Mouse (Mus musculus) lung, postnatal 25 days (tissue): ENCODE data around the gene Zfp827.
A peak's percentile ranks its signal among the peaks of the same experiment; 100 is the strongest.

Source experiments
- DNase-seq: peaks from one replicate; pipeline ENCODE4 v3.0.0; 2022; ENCODE audit warnings: low spot score

Gene Zfp827

DNA sequence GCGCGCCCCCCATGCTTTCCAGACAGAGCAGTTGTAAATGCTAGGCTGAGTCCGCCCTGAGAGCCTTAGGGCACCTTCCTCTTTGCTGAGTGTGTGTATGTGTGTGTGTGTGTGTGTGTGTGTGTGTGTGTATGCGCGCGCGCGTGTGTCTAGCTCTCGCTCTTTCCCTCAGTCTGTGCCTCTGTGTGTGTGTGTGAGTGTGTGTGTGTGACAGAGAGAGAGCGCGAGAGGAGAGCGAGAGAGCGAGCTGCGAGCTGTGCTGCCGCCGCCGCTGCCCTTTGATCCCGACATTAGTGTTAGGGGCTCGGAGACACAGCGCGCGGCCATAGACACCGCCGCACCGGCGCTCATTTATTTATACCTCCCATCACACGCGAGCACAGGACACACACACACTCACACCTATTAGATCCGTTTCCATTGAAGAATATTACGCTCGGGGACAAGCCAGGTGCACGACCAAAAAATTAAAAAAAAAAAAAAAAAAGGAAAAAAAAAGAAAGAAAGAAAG is at the start of gene Zfp827:
Gene Zfp827 (plus strand): TSS at position 461 of the 511 bp plus-strand sequence.
- DNase-seq, result peak; percentile 75

DNA sequence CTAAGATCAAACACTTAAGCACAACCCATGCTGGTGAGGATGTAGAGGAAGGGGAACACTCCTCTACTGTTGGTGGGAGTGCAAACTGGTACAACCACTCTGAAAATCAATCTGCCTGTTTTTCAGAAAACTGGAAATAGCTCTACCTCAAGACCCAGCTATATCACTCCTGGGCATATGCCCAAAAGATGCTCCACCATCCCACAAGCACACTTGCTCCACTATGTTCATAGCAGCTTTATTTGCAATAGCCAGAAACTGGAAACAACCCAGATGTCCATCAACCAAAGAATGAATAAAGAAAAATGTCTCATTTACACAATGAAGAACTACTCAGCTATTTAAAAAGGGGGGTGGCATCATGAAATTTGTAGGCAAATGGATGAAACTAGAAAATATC is 23.9 kb upstream of the Zfp827 start:
- no peak for DNase-seq

DNA sequence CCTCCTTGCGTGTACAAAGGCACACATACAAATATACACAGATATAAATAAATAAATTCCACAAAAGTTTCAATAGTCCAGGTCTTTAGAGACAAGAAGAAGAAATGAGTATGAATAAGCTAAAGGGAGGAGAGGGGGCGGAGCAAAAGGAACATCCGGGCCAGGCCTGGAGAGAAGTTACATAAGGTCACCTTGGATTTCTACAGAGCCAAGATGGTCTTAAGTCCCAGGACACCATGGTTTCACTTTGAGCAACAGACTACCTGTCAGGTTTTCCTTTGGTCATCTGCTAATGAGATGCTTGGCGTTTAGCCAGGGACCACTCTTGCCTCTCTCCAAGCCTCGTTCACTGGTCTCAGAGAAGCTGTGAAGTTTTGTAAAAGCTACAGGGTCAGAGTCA is 13.2 kb upstream of the Zfp827 start:
- DNase-seq, result no peak

DNA sequence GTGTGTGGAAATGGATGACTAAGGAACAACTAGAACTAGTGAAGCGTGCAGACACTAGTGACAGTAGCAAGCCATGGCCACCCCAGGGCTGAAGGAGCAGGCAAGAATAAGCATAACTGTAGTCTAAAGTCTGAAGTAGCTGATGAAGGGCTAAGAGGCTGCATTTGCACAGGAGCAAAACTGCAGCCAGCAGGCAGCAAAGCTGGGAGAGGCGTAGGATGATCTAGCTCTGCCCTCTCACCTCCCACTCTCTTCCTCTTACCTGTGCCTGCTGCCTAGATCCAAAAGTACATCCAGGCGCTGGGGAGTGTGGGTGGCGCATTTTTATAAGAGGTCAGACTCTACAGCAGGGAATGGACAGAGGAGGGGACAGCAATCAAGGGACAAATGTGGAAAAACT is 12.2 kb upstream of the Zfp827 start:
- no peak for DNase-seq

DNA sequence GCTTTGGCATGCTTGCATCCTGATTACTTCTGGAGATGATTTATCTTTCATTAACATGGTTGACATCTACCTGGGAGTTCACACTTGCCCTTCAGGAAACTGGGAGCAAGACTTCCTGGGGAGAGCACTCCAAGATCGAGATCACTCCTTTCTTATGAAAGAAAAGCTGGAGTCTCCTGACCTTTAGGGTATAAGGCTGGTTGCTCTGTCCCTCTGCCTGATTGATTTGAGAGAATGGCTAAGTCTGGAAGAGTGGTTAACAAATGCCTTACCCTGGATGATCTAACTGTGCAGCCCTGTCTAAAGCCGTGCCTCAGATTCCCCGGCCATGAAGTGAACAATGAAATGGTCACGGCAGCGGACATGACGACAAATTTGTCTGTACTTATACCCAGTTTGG is 11.7 kb upstream of the Zfp827 start:
- DNase-seq, result no peak

DNA sequence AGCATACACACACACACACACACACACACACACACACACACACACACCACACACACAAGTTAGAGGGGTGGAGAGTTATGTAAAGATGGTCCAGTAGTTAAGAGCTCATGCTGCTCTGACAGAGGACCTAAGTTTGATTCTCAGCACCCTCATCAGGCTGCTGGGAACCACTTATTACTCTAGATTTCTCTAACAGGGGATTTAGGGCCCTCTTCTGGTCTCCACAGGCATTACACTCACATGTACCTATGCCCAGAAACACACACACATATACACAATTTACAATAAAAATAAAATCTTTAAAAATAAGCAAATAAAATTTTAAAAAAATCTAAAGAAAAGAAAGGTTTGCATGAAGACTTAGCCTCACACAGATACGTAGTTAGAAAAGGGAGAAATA is 4.3 kb upstream of the Zfp827 start:
- no peak for DNase-seq

DNA sequence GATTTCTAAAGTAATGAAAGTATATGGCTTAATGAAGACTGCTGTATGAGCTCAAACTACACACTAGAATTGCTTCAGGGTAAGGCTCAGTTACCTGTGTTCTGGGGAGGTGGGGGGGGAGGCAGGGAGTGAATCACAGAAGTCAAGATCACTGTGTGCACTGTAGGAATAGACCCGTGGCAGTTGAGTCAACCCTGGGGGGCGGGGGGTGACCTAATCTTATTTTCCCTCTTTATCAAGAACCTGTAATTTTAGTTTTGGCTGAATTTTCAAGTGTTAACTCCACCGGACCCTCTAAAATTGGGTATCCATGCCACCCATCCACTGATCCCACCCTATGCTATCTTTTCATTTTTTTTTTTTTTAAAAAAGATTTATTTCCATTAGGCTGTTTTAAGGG is 918 bp upstream of the Zfp827 start:
- no peak for DNase-seq

DNA sequence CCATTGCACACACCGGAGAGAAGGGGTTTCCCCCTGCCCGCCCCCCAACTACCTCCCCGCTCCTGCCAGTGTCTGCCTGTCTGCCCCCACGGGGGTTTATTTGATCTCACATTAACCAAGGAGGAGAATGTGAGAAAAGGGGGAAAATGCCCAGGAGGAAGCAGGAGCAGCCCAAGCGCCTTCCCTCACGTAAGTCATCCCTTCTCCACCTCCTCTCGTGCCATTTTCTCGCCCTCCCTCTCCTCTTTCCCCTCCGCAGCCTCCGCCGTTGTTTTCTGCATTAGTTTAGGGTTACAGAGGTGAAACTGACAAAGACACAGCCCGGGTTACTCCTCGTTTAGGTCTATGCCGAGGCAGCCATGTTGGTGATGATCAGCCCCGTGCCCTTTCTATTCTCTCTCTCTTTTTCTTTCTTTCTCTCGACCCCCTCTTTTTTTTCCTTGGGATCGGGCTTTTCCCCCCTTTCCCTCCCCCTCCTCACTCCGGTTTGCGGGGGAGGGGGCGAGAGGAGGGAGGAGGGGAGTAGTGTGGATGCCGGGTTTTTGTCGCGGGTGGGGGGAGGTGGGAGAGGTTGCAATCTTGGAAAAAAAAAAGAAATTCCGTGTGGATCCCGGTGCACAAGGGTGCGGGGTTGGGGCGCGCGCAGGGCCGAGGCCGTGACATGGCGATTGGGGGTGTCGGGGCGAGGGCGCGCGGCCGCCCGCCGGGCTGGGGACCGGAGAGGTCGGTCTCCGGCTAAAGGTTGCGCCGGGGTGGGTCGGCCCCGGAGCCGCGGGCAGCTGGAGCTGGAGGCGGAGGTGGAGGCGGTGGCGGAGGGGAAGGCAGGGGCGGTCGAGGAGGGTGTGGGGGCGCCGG is 531 bp downstream of the Zfp827 start:
- peak; percentile 30 for DNase-seq

DNA sequence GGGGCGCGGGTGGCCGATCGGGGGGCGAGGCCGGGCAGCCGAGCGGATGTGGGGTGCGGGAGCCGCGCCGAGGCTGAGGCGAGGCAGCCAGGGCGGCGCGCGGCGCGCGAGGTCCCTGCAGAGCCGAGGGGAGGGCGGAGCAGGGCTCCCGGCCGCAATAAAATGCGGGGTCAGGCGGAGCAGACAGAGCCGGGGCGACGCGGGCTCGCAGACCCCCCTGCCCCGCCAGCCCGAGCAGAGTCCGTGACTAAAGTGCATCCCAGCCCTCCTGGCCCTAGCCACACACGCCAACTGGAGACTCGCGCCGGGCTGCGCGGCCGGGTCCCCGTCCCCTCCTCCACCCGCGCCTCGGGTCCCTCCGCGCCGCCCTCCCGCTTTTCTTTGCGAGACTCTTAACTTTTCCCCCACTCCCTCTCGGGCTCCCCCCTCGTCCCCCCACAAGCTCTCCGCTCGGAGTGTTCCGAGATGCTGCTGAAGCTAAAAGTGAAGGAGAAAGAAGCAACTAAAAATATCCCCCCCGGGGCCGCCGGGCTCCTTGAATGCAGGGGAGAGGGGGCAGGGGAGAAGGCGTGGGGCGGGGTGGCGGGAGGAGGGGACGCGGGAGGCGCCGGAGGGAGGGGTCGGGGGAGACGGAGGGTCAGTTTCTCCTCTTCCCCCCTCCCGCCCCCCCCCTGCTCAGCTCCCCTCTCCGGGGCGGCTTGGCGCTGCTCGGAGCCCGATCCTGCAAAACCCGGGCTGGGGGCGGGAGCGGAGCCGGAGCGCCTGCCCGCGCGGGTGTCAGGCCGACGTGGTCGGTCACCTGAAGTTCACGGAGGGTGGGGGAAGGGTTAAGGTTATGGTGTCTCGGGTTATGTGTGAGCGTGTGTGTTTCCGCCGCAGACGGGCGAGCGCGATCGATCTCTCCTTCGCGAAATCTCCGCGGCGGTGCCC is 1.4 kb downstream of the Zfp827 start:
- peak; percentile 58 for DNase-seq

DNA sequence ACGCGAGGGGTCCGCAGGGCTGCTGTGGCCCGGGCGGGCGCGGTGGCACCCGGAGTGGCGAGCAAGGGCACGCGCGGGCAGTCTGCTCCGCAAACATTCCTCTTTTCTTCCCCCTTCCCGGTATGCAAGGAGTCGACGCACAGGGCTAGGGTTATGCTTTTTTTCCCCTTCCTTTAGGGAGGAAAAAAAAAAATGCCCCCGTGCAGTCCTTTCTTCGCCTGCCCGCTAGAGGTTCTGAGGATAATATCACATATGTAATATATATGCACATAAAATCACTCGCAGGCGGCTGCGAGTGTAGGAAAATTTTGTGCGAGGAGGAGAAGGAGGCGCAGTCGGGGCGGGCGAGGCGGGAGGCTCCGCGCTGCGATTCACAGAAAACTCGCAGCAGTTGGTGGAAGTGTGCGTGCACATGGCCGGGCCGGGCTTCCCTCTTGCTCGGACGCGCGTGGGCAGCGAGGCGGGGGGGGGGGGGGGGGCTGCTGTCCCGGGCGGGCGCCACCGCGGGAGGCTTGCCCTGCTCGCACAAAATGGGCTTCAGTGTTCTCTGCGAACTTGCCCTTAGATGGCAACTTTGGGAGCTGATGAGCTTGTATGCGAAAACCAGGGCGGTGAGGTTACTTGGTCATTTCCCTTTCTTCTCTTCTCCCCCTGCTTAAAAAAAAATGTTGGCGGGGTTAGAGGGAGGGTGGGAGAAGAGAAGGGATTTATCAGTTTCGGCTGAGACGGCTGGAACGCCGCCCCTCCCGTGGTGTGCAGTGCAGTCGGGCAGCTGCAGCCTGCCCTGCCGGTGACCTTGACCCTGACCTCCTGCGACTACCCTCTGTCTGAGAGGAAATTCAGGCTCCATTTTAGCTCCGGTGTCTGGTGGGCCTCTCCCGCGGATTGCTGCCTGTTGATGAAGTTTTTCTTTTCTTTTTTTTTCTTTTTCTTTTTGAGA is 2.4 kb downstream of the Zfp827 start:
- peak; percentile 17 for DNase-seq

DNA sequence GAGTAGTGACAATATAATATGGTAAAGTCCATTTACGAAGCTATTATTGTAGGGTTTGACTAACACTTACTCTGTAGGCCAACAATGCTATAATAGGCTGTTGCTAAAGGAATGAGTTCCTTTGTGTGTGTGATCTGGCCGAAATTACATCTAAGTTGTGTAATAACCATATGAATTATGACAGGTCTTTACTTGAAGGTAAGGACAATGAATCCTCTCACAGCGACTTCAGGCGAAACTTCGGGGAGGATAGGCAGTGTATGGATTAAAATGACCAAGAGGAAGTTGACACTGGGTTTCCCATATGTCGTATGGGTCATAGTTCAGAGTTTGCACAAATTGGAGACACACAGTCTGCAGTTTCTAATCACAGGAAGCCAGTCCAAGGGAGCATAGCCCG is 9.3 kb downstream of the Zfp827 start:
- DNase-seq, result no peak

DNA sequence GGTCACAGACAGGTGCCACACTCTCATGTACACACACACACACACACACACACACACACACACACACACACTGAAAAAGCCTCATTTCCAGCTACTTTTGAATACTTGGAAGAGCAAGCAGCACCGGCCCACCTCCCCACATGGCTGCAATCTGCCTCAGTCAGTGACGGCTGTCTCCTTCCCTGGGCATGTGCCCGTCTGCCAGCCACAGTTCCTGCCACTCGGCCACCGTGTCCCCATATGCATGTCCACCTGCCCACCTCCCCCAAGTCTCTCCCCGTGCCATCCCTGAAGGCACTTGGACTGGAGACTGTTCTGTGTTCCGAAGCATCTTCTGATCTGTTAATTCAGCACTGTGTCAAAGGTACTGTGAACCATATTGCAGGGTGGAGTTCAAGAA is 9.8 kb downstream of the Zfp827 start:
- DNase-seq, result no peak

DNA sequence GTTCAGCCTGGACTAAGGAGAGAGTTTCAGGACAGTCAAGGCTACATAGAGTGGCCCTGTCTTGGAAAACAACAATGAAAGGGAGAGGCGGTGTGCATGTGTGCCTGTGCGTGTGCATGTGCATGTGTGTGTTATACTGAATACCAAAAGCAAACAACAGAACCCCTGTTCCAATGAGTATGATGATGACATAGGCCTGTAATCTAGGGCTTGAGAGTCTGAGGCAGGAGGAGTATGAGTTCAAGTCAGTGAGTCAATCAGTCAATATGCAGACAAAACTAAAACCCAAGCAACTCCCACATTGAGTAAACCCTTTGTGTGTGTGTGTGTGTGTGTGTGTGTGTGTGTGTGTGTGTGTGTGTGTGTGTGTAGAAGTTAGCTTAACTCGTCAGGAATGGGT is 13.2 kb downstream of the Zfp827 start:
- DNase-seq, result no peak

DNA sequence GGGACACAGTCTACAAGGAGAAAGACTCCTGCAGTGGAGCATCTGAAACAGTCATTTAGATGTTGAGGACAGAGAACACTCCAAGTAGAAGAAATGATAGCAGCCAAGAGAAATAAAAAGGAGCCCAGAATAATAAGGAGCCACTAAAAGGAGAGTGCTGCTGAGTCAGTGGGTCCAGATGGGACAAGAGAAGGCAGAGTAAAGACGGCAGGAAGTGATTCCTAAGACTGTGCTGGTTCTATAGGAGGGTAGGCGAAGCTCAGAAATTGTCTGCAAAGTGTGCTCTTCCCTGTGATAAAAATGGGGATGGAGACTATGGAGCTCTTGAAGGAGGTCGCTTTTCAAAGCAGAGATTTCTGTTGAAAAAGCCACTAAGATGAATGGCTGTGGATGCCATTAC is 14.0 kb downstream of the Zfp827 start:
- DNase-seq, result no peak

DNA sequence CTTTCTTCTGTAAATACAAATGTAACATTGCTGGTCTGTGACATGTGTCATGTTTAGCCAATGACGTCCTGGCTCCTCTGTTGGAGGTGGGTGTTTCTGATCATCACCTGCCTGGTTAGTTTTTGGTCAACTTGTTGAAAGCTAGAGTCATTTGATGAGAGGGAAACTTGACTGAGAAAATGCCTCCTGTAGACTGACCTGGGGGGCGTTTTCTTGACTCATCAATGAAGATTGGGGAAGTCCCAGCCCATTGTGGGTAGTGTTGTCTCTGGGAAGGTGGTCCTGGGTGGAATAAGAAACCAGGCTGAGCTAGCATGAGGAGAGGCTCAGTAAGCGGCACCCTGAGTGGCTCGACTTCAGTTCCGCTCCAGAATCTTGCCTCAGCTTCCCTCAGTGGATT is 16.4 kb downstream of the Zfp827 start:
- DNase-seq, result no peak

DNA sequence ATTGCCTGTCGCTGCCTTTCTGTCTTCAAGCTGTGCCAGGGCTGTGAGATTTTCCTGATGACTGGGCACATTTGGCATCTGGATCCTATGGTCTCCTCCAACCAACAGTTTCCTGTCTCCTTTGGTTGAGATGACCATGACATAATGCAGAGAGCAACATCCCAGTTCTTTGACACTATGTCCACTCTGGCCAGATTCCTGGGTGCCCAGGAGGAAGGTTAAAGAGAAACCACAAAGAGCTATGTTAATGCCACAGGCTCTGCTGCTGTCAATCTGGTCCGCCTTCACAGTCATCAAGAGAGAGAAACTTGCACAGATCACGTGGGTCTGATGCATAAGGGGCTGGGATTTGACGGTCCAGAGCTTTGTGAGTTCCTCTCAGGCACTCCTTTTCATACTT is 18.4 kb downstream of the Zfp827 start:
- DNase-seq, result no peak

DNA sequence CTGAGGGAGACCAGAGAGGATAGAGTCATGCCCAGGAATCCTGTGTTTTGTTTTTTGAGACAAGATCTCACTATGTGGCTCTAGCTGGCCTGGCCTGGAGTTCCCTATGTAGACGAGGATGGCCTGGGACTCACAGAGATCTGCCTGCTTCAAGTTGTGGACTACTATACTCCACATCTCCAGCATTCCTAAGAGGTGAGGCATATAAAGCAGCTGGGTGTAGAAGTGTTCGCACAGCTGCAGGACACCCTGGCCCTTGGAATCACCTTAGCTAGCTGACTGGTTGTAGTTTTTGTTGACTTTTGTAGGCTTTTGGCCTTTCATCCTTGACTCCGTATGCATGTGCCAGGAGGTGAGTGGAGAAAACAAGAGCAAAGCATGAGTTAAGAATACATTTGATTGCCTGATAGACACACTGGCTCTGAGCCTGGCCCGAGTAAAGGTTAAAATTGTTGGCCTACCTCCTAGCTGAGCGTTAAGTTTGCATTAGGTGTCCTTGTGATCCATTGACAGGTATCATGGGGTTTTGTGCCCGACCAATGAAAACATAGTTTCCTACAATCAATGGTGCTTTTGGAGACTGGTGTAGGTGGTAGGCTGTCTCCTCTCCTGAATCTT is 20.3 kb downstream of the Zfp827 start:
- DNase-seq, result no peak

DNA sequence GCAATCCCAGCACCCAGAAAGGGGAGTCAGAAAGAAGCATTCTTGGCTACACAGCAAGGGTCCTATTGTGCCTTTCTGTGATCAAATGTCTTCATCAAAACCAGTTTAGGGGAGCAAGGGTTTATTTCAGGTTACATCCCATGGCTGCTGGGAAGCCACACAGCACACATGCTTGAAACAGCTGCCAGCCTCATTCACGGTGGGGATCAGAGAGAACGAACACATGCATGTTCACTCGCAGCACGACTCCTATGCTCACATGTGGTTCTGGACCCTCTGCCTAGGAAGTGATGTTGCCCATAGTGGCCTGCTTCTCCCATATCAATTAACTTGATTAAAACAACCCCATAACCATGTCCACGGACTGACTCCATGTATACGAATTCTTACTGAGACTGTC is 26.0 kb downstream of the Zfp827 start:
- DNase-seq, result no peak

DNA sequence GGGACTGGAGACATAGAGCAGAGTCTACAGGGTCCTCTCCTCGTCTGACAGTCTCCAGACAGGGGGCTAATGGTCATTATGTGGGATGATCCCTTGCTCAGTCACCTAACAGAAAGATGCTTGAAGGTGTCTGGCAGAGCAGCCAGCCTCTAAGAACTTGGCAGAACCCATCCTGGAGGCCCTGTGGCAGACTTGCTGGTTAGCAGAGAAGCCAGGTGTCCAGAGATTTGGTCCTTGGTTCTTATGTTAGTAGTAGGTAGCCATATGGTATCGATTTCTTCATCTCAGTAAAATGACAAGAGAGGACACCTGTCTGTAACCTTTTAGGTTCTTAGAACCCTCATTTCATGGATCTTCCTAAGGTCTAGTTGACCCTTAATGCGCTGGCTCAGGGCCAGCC is 28.9 kb downstream of the Zfp827 start:
- no peak for DNase-seq

DNA sequence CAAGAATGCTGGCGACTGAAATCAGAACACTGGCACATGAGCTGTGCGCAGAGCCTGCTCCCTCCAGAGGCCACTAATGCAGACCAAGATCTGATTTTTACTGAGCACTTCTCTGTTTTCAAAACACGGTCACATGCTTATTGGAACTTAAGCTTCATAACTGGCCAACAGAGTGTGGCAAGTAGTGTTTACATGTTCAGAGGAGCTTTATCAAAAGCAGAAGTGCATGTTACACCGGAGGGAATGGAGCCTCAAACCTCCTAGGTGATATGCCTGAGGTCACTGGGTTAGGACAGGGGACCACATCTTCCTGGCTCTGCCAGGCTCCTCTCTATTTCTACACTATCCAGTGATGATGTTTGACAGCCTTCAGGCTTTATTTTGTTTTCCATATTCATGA is 31.1 kb downstream of the Zfp827 start:
- no peak for DNase-seq

DNA sequence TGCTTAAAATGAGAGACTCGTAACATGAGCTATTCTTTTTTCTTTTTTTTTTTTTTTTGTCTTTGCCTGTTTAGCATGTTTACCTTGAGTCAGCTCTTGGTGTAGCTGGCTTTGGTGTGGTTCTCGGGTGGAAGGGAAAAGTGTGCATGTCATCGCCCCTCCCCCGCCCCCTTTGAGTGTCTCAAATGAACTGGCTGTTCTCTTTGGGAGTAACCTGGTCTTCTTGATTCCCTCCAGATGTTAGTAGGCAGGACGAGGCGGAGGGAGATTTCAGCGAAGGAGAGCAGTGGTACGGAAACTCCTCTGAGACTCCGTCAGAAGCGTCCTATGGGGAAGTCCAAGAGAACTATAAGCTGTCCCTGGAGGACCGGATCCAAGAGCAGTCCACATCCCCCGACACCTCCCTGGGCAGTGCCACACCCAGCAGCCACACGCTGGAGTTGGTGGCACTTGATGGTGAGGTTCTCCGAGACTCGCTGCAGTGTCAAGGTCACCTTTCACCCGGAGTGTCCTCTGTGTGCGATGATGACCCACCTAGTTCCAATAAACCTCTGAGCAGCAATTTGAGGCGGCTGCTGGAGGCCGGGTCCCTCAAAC is 31.9 kb downstream of the Zfp827 start:
- DNase-seq, result no peak
